Mouse (Mus musculus) kidney, postnatal 14 days (tissue): ENCODE measurements around the gene Pde11a.

Experiments used
- DNase-seq: peaks from one replicate; pipeline ENCODE4 v3.0.0; 2022; ENCODE audit warnings: mixed read lengths

Pde11a gene

GRCm38 (mm10) chr2:76319231-76319630, 19.3 kb downstream of the Pde11a start:
- no peak for DNase-seq

GRCm38 (mm10) chr2:76287671-76288070, 50.9 kb downstream of the Pde11a start:
- DNase-seq = no peak

- no peak for DNase-seq
Measured at GRCm38 (mm10) chr2:76286288-76286740, 52.3 kb downstream of the Pde11a start.

GRCm38 (mm10) chr2:76285150-76285549, 53.4 kb downstream of the Pde11a start:
- no peak for DNase-seq

- no peak for DNase-seq
Measured at GRCm38 (mm10) chr2:76283378-76284132, 55.0 kb downstream of the Pde11a start.

- DNase-seq = no peak
Measured at GRCm38 (mm10) chr2:76269494-76269893, 69.1 kb downstream of the Pde11a start.

GRCm38 (mm10) chr2:76267335-76267734, 71.2 kb downstream of the Pde11a start:
- DNase-seq = no peak

GRCm38 (mm10) chr2:76266622-76267021, 72.0 kb downstream of the Pde11a start:
- no peak for DNase-seq

- no peak for DNase-seq
Measured at GRCm38 (mm10) chr2:76264258-76264657, 74.3 kb downstream of the Pde11a start.

GRCm38 (mm10) chr2:76262661-76263060, 75.9 kb downstream of the Pde11a start:
- DNase-seq = no peak

- peak; percentile 63 for DNase-seq
Measured at GRCm38 (mm10) chr2:76254833-76255232, 83.7 kb downstream of the Pde11a start.

GRCm38 (mm10) chr2:76251379-76251778, 87.2 kb downstream of the Pde11a start:
- no peak for DNase-seq

- DNase-seq = no peak
Measured at GRCm38 (mm10) chr2:76248242-76248641, 90.3 kb downstream of the Pde11a start.

- no peak for DNase-seq
Measured at GRCm38 (mm10) chr2:76239175-76239574, 99.4 kb downstream of the Pde11a start.

- no peak for DNase-seq
Measured at GRCm38 (mm10) chr2:76238496-76238895, 100.1 kb downstream of the Pde11a start.

GRCm38 (mm10) chr2:76237638-76238420, 100.7 kb downstream of the Pde11a start:
- no peak for DNase-seq

GRCm38 (mm10) chr2:76220364-76221108, 118.0 kb downstream of the Pde11a start:
- DNase-seq = no peak

GRCm38 (mm10) chr2:76219540-76219939, 119.0 kb downstream of the Pde11a start:
- DNase-seq = no peak

- DNase-seq = peak; percentile 15
Measured at GRCm38 (mm10) chr2:76216146-76216545, 122.4 kb downstream of the Pde11a start.

GRCm38 (mm10) chr2:76215219-76215618, 123.4 kb downstream of the Pde11a start:
- no peak for DNase-seq

- no peak for DNase-seq
Measured at GRCm38 (mm10) chr2:76185126-76185525, 153.4 kb downstream of the Pde11a start.

- DNase-seq = no peak
Measured at GRCm38 (mm10) chr2:76162822-76163221, 175.8 kb downstream of the Pde11a start.

GRCm38 (mm10) chr2:76158973-76159372, 179.6 kb downstream of the Pde11a start:
- DNase-seq = no peak
